Mouse (Mus musculus): ENCODE data around the gene Ankrd66. TPM values are rescaled to one million over a fixed set of nuclear protein-coding genes. Genes with fewer than 3 reads are reported as not detected.

Ankrd66 gene
- polyA plus RNA-seq, 1 experiment = 0.23 TPM

- Histone ChIP-seq H3K36me3 (ENCODE audit: control insufficient read depth, insufficient read depth) (no peaks in the 10 kb centered on the region), H3K4me3 (no peak overlapping the region), H3K27me3 (ENCODE audit: control insufficient read depth, insufficient read depth, insufficient read length) (no peaks in the 10 kb centered on the region), H3ac (ENCODE audit: control insufficient read depth, insufficient read length) (no peak overlapping the region), H3K79me2 (ENCODE audit: control insufficient read depth, insufficient read depth) (no peaks in the 10 kb centered on the region), H3K4me2 (ENCODE audit: low read depth) (no peak overlapping the region)
- no peak for TF ChIP-seq E2F4 (IDR thresholded peaks at IDR 0.05; ENCODE audit: insufficient read depth)
- no peak for TF ChIP-seq CEBPB (IDR thresholded peaks at IDR 0.05; ENCODE audit: insufficient read depth, poor library complexity, severe bottlenecking)
- no peak for TF ChIP-seq TCF3 (IDR thresholded peaks at IDR 0.05; ENCODE audit: insufficient read length, low read depth)
- TF ChIP-seq MAX (IDR thresholded peaks at IDR 0.05; ENCODE audit: low read depth) = no peak
- TF ChIP-seq POLR2AphosphoS2 (IDR thresholded peaks at IDR 0.05; ENCODE audit: insufficient read length, low read depth) = no peak
- no peak for TF ChIP-seq REST (IDR thresholded peaks at IDR 0.05; ENCODE audit: insufficient read depth, insufficient read length)
- TF ChIP-seq USF1 (IDR thresholded peaks at IDR 0.05; ENCODE audit: low read depth) = no peak
- TF ChIP-seq MYOD1 (IDR thresholded peaks at IDR 0.05; ENCODE audit: control insufficient read depth in 1 of 3, insufficient read length in 2 of 3, low read depth in 2 of 3) = no peak
Measured at GRCm38 (mm10) chr17:43504594-43504934, 38.9 kb downstream of the Ankrd66 start.

- H3K4me3 ChIP-seq = no peak overlapping the region
- H3ac ChIP-seq (ENCODE audit: control insufficient read depth, insufficient read length) = no peak overlapping the region
- no peak overlapping the region for H3K4me2 ChIP-seq (ENCODE audit: low read depth)
- no peaks in the 10 kb centered on the region for H3K36me3 ChIP-seq (ENCODE audit: control insufficient read depth, insufficient read depth)
- no peaks in the 10 kb centered on the region for H3K27me3 ChIP-seq (ENCODE audit: control insufficient read depth, insufficient read depth, insufficient read length)
- H3K79me2 ChIP-seq (ENCODE audit: control insufficient read depth, insufficient read depth) = no peaks in the 10 kb centered on the region
- TF ChIP-seq E2F4 (IDR thresholded peaks at IDR 0.05; ENCODE audit: insufficient read depth) (no peak), TCF12 (IDR thresholded peaks at IDR 0.05; ENCODE audit: insufficient read depth, poor library complexity, severe bottlenecking) (no peak), MAX (IDR thresholded peaks at IDR 0.05; ENCODE audit: low read depth) (no peak)
Measured at GRCm38 (mm10) chr17:43503861-43504593, 39.4 kb downstream of the Ankrd66 start.

- no peaks in the 10 kb centered on the region for H3K79me2 ChIP-seq (ENCODE audit: control insufficient read depth, insufficient read depth)
- no peak within 1 kb of the TSS for H3ac ChIP-seq (ENCODE audit: control insufficient read depth, insufficient read length)
- H3K4me2 ChIP-seq (ENCODE audit: low read depth) = no peak within 1 kb of the TSS
- H3K27me3 ChIP-seq (ENCODE audit: control insufficient read depth, insufficient read depth, insufficient read length) = no peaks in the 10 kb centered on the region
- H3K4me3 ChIP-seq = no peak within 1 kb of the TSS
- TF ChIP-seq USF1 (IDR thresholded peaks at IDR 0.05; ENCODE audit: low read depth) = no peak
- TF ChIP-seq MYOD1 (IDR thresholded peaks at IDR 0.05; ENCODE audit: control insufficient read depth in 1 of 3, insufficient read length in 2 of 3, low read depth in 2 of 3) = no peak
- TF ChIP-seq MYOG (IDR thresholded peaks at IDR 0.05; ENCODE audit: control insufficient read depth in 1 of 3, insufficient read depth in 1 of 3, insufficient read length in 2 of 3, low read depth in 2 of 3) = no peak
- TF ChIP-seq TCF12 (IDR thresholded peaks at IDR 0.05; ENCODE audit: insufficient read depth, poor library complexity, severe bottlenecking) = no peak
- TF ChIP-seq MAX (IDR thresholded peaks at IDR 0.05; ENCODE audit: low read depth) = no peak
- no peak for TF ChIP-seq TCF3 (IDR thresholded peaks at IDR 0.05; ENCODE audit: insufficient read length, low read depth)
- no peak for TF ChIP-seq SRF (IDR thresholded peaks at IDR 0.05; ENCODE audit: control insufficient read depth, insufficient read length, low read depth)
- no peak for TF ChIP-seq POLR2AphosphoS2 (IDR thresholded peaks at IDR 0.05; ENCODE audit: insufficient read length, low read depth)
- TF ChIP-seq POLR2A (IDR thresholded peaks at IDR 0.05; ENCODE audit: insufficient read length, low read depth) = no peak
- TF ChIP-seq CEBPB (IDR thresholded peaks at IDR 0.05; ENCODE audit: insufficient read depth, poor library complexity, severe bottlenecking) = no peak
- no peak for TF ChIP-seq REST (IDR thresholded peaks at IDR 0.05; ENCODE audit: insufficient read depth, insufficient read length)
- no peak for TF ChIP-seq E2F4 (IDR thresholded peaks at IDR 0.05; ENCODE audit: insufficient read depth)
- H3K36me3 ChIP-seq (ENCODE audit: control insufficient read depth, insufficient read depth) = no peaks in the 10 kb centered on the region
Measured at GRCm38 (mm10) chr17:43502592-43502991, 40.8 kb downstream of the Ankrd66 start, which contains the start of gene Mep1a. Gene Mep1a (minus strand): TSS chr17:43502812.

- Histone ChIP-seq H3K4me3 (no peak overlapping the region), H3K27me3 (ENCODE audit: control insufficient read depth, insufficient read depth, insufficient read length) (no peaks in the 10 kb centered on the region), H3K4me2 (ENCODE audit: low read depth) (no peak overlapping the region), H3K79me2 (ENCODE audit: control insufficient read depth, insufficient read depth) (no peaks in the 10 kb centered on the region), H3ac (ENCODE audit: control insufficient read depth, insufficient read length) (no peak overlapping the region), H3K36me3 (ENCODE audit: control insufficient read depth, insufficient read depth) (no peaks in the 10 kb centered on the region)
- TF ChIP-seq SRF (IDR thresholded peaks at IDR 0.05; ENCODE audit: control insufficient read depth, insufficient read length, low read depth) (no peak), CEBPB (IDR thresholded peaks at IDR 0.05; ENCODE audit: insufficient read depth, poor library complexity, severe bottlenecking) (no peak), REST (IDR thresholded peaks at IDR 0.05; ENCODE audit: insufficient read depth, insufficient read length) (no peak), POLR2AphosphoS2 (IDR thresholded peaks at IDR 0.05; ENCODE audit: insufficient read length, low read depth) (no peak), MYOD1 (IDR thresholded peaks at IDR 0.05; ENCODE audit: control insufficient read depth in 1 of 3, insufficient read length in 2 of 3, low read depth in 2 of 3) (no peak), TCF3 (IDR thresholded peaks at IDR 0.05; ENCODE audit: insufficient read length, low read depth) (no peak), E2F4 (IDR thresholded peaks at IDR 0.05; ENCODE audit: insufficient read depth) (no peak), TCF12 (IDR thresholded peaks at IDR 0.05; ENCODE audit: insufficient read depth, poor library complexity, severe bottlenecking) (no peak), USF1 (IDR thresholded peaks at IDR 0.05; ENCODE audit: low read depth) (no peak), MYOG (IDR thresholded peaks at IDR 0.05; ENCODE audit: control insufficient read depth in 1 of 3, insufficient read depth in 1 of 3, insufficient read length in 2 of 3, low read depth in 2 of 3) (no peak), MAX (IDR thresholded peaks at IDR 0.05; ENCODE audit: low read depth) (no peak)
Measured at GRCm38 (mm10) chr17:43501631-43502030, 41.8 kb downstream of the Ankrd66 start.

GRCm38 (mm10) chr17:43501223-43501622 is 42.2 kb downstream of the Ankrd66 start:
- H3K36me3 ChIP-seq (ENCODE audit: control insufficient read depth, insufficient read depth) = no peaks in the 10 kb centered on the region
- TF ChIP-seq TCF3 (IDR thresholded peaks at IDR 0.05; ENCODE audit: insufficient read length, low read depth) (no peak), CEBPB (IDR thresholded peaks at IDR 0.05; ENCODE audit: insufficient read depth, poor library complexity, severe bottlenecking) (no peak), MYOD1 (IDR thresholded peaks at IDR 0.05; ENCODE audit: control insufficient read depth in 1 of 3, insufficient read length in 2 of 3, low read depth in 2 of 3) (no peak), POLR2A (IDR thresholded peaks at IDR 0.05; ENCODE audit: insufficient read length, low read depth) (no peak), TCF12 (IDR thresholded peaks at IDR 0.05; ENCODE audit: insufficient read depth, poor library complexity, severe bottlenecking) (no peak), MYOG (IDR thresholded peaks at IDR 0.05; ENCODE audit: control insufficient read depth in 1 of 3, insufficient read depth in 1 of 3, insufficient read length in 2 of 3, low read depth in 2 of 3) (no peak), POLR2AphosphoS2 (IDR thresholded peaks at IDR 0.05; ENCODE audit: insufficient read length, low read depth) (no peak), USF1 (IDR thresholded peaks at IDR 0.05; ENCODE audit: low read depth) (no peak), SRF (IDR thresholded peaks at IDR 0.05; ENCODE audit: control insufficient read depth, insufficient read length, low read depth) (no peak), E2F4 (IDR thresholded peaks at IDR 0.05; ENCODE audit: insufficient read depth) (no peak)

More at GRCm38 (mm10) chr17:43501223-43501622, 42.2 kb downstream of the Ankrd66 start:
- Histone ChIP-seq H3K4me3 (no peak overlapping the region), H3K27me3 (ENCODE audit: control insufficient read depth, insufficient read depth, insufficient read length) (no peaks in the 10 kb centered on the region), H3K4me2 (ENCODE audit: low read depth) (no peak overlapping the region), H3K79me2 (ENCODE audit: control insufficient read depth, insufficient read depth) (no peaks in the 10 kb centered on the region), H3ac (ENCODE audit: control insufficient read depth, insufficient read length) (no peak overlapping the region)

All from myocyte (in vitro differentiated cells).